Mouse (Mus musculus) ES-Bruce4 (cell line): ENCODE measurements around the gene Brinp1. TPM values are rescaled to one million over a fixed set of nuclear protein-coding genes. Genes with fewer than 3 reads are reported as not detected.
"Not testable (repeated sequence)": the region's sequence is repeated elsewhere in the genome, so short reads cannot be mapped to it uniquely, and the experiment has no call there.

Experiments used
- H3K27ac ChIP-seq: 2 replicates; pipeline ENCODE4 v1.5.1; 2012; ENCODE audit warnings: low read length, inconsistent platforms; ENCODE audit not compliant: insufficient read depth
- H3K27me3 ChIP-seq: 2 replicates; pipeline ENCODE4 v1.6.1; 2012; ENCODE audit warnings: mild to moderate bottlenecking, low read length, inconsistent platforms; ENCODE audit not compliant: control insufficient read depth, poor library complexity, insufficient read depth, severe bottlenecking
- H3K36me3 ChIP-seq: 2 replicates; pipeline ENCODE4 v1.6.1; 2012; ENCODE audit warnings: inconsistent platforms, mild to moderate bottlenecking, low read length, moderate library complexity; ENCODE audit not compliant: control insufficient read depth, poor library complexity, insufficient read depth, severe bottlenecking
- H3K4me1 ChIP-seq: one replicate; pipeline ENCODE4 v1.8.1; 2011; ENCODE audit warnings: low read length; ENCODE audit not compliant: control insufficient read depth, insufficient read depth
- H3K4me3 ChIP-seq: 2 replicates; pipeline ENCODE4 v1.5.1; 2011; ENCODE audit warnings: low read depth, mild to moderate bottlenecking, low read length
- H3K9ac ChIP-seq: 2 replicates; pipeline ENCODE4 v1.6.1; 2012; ENCODE audit warnings: low read depth, mild to moderate bottlenecking, inconsistent platforms; ENCODE audit not compliant: poor library complexity, severe bottlenecking
- H3K9me3 ChIP-seq: replicated peaks from 2 replicates; pipeline ENCODE4 v1.6.1; 2012; ENCODE audit warnings: mild to moderate bottlenecking, low read length, inconsistent platforms; ENCODE audit not compliant: control insufficient read depth, poor library complexity, insufficient read depth, severe bottlenecking
- CTCF ChIP-seq: IDR thresholded peaks from one replicate; pipeline ENCODE4 v1.8.1; 2011; ENCODE audit warnings: low read depth, low read length
- EP300 ChIP-seq: IDR thresholded peaks from 2 replicates; pipeline ENCODE4 v1.6.1; 2011; ENCODE audit warnings: low read depth, low read length; ENCODE audit not compliant: insufficient read depth
- POLR2A ChIP-seq: IDR thresholded peaks from one replicate; pipeline ENCODE4 v1.8.1; 2011; ENCODE audit warnings: low read length; ENCODE audit not compliant: insufficient read depth
- polyA plus RNA-seq: library from polyadenylated mRNA; stranded (reverse); fragments of >200 nt; gene quantifications from 2 replicates; pipeline ENCODE4 v1.2.4, GENCODE M21; 2011; ENCODE audit warnings: low read depth; ENCODE audit not compliant: missing spikeins, insufficient read depth, insufficient read length

Brinp1 gene
- polyA plus RNA-seq, 1 experiment = 0.49 TPM

GRCm38 (mm10) chr4:68856868-68857267, 97.3 kb downstream of the Brinp1 start:
- H3K9ac ChIP-seq = no peak overlapping the region
- no peak overlapping the region for H3K27ac ChIP-seq
- no peaks in the 10 kb centered on the region for H3K9me3 ChIP-seq
- no peak overlapping the region for H3K4me3 ChIP-seq
- H3K36me3 ChIP-seq = no peaks in the 10 kb centered on the region
- TF ChIP-seq POLR2A (no peak), CTCF (no peak), EP300 (no peak)
- no peaks in the 10 kb centered on the region for H3K4me1 ChIP-seq
- no peaks in the 10 kb centered on the region for H3K27me3 ChIP-seq

- H3K27me3 ChIP-seq = no peaks in the 10 kb centered on the region
- H3K9me3 ChIP-seq = no peaks in the 10 kb centered on the region
- H3K4me1 ChIP-seq = no peaks in the 10 kb centered on the region
- H3K9ac ChIP-seq = no peak overlapping the region
- no peak for TF ChIP-seq POLR2A
- no peak for TF ChIP-seq CTCF
- H3K4me3 ChIP-seq = no peak overlapping the region
- H3K27ac ChIP-seq = no peak overlapping the region
- H3K36me3 ChIP-seq = no peaks in the 10 kb centered on the region
These were observed 104.5 kb downstream of the Brinp1 start for GRCm38 (mm10) chr4:68849671-68850070.

DNA sequence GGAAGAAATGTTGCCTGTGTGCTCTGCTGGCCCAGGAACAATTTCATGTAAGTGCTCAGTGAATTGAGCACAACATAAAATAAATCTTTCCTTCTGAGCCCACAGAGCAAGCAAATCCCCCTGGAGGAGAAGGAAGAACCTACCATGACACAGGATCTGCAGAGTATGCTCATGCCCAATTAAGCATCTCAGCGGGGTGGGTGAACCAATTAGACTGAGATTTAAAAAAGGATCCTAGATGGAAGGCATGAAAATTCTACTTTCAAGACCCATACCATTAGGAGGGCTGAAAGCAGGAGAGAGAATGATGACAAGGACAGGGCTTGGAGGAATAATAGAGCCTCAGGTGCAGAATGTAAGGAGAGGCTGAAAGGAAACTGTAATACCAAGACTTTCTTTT, 107.2 kb downstream of the Brinp1 start:
- H3K27ac ChIP-seq = no peak overlapping the region
- no peak for TF ChIP-seq EP300
- no peak for TF ChIP-seq CTCF
- TF ChIP-seq POLR2A = no peak

GRCm38 (mm10) chr4:68845964-68846363, 108.2 kb downstream of the Brinp1 start:
- Histone ChIP-seq H3K27me3 (no peaks in the 10 kb centered on the region), H3K9ac (no peak overlapping the region), H3K27ac (no peak overlapping the region), H3K4me1 (no peaks in the 10 kb centered on the region), H3K9me3 (no peaks in the 10 kb centered on the region), H3K36me3 (no peaks in the 10 kb centered on the region), H3K4me3 (no peak overlapping the region)
- TF ChIP-seq CTCF (no peak), POLR2A (no peak), EP300 (no peak)

More for the DNA sequence above, 107.2 kb downstream of the Brinp1 start:
- Histone ChIP-seq H3K4me3 (no peak overlapping the region), H3K9me3 (no peaks in the 10 kb centered on the region), H3K9ac (no peak overlapping the region), H3K36me3 (no peaks in the 10 kb centered on the region), H3K27me3 (no peaks in the 10 kb centered on the region), H3K4me1 (no peaks in the 10 kb centered on the region)

- H3K9me3 ChIP-seq, H3K4me1 ChIP-seq, H3K36me3 ChIP-seq, H3K27ac ChIP-seq, H3K27me3 ChIP-seq, H3K9ac ChIP-seq, H3K4me3 ChIP-seq: not testable (repeated sequence)
- peak; percentile 87 for TF ChIP-seq EP300
These were observed 140.2 kb downstream of the Brinp1 start for GRCm38 (mm10) chr4:68813997-68814396.

DNA sequence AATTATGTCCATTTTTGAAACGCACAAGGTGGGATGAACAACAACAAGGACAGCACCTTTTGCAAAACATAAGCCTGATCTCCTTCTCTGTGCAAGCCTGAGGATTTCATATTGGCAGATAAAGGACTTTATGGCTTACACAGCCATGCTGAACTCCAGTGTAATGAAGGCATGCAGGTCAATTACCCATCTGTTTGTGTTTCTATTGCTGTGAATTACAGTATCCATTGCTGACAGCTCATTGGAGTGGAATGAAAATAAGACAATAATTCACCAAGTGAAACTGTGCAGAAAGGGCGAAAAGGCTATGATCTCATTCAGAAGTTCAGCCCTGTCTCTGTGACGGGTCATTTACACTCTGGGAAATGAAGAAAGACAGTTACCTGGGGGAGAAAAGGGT, 147.7 kb downstream of the Brinp1 start:
- no peak overlapping the region for H3K4me3 ChIP-seq
- no peak overlapping the region for H3K27ac ChIP-seq
- no peaks in the 10 kb centered on the region for H3K36me3 ChIP-seq
- TF ChIP-seq CTCF = no peak
- no peak for TF ChIP-seq EP300
- no peak for TF ChIP-seq POLR2A
- no peaks in the 10 kb centered on the region for H3K4me1 ChIP-seq
- H3K27me3 ChIP-seq = no peaks in the 10 kb centered on the region
- H3K9ac ChIP-seq = no peak overlapping the region
- H3K9me3 ChIP-seq = no peaks in the 10 kb centered on the region
